Mouse (Mus musculus): ENCODE results near the gene Plekha7. TPM values are rescaled to one million over a fixed set of nuclear protein-coding genes. Genes with fewer than 3 reads are reported as not detected.

Plekha7 gene
- polyA plus RNA-seq, 1 experiment, result 10.0 TPM

- no peak for DNase-seq
- 63% methylated on average over 8 of the region's 8 CpGs for WGBS
- Histone ChIP-seq H3K4me1 (ENCODE audit: control insufficient read depth, insufficient read depth, low read length) (peaks cover 2% of the 10 kb centered on the region; the same call in 1 of the 2 replicates), H3K4me3 (replicated peaks; ENCODE audit: extremely low read depth, low read depth, low read length) (no peak overlapping the region)
- TF ChIP-seq CTCF (IDR thresholded peaks at IDR 0.05; ENCODE audit: insufficient read depth, low read length), result no peak
- TF ChIP-seq POLR2A (IDR thresholded peaks at IDR 0.05; ENCODE audit: borderline replicate concordance, extremely low read depth, low read depth, low read length), result no peak
These were observed 71.6 kb downstream of the Plekha7 start for GRCm38 (mm10) chr7:116236608-116237007.

DNA sequence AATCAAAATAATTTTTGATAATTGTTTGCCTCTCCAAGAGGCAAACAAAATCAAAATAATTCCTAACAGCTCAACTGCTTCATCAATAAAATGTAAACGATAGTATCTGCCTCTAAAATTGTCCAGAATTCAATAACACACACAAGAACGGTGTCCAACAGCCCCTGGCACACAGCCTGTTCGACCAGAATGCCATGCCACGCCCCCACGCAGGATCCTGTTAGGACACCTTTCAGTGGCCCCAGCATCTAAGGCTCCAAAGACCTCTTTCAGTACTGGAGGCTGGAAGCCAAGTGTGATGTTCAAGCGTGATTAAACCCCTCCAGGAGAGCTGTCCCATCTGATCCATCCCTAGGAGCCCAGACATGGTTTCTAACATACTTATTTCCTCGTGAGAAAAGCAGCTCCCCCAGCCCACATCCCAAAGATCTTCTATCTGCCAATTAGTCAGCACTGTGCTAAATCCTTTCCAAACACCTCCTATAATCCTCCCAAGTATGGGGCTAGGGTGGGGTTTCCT, 73.8 kb downstream of the Plekha7 start:
- DNase-seq, result no peak
- WGBS, result 47% methylated on average over 7 of the region's 7 CpGs
- no peak overlapping the region for H3K4me3 ChIP-seq (replicated peaks; ENCODE audit: extremely low read depth, low read depth, low read length)
- peaks cover 2% of the 10 kb centered on the region; the same call in 1 of the 2 replicates for H3K4me1 ChIP-seq (ENCODE audit: control insufficient read depth, insufficient read depth, low read length)
- no peak for TF ChIP-seq POLR2A (IDR thresholded peaks at IDR 0.05; ENCODE audit: borderline replicate concordance, extremely low read depth, low read depth, low read length)
- no peak for TF ChIP-seq CTCF (IDR thresholded peaks at IDR 0.05; ENCODE audit: insufficient read depth, low read length)

- DNase-seq, result no peak
- no peaks in the 10 kb centered on the region for H3K4me1 ChIP-seq (ENCODE audit: control insufficient read depth, insufficient read depth, low read length)
- 51% methylated on average over 11 of the region's 11 CpGs for WGBS
- no peak for TF ChIP-seq CTCF (IDR thresholded peaks at IDR 0.05; ENCODE audit: insufficient read depth, low read length)
- no peak for TF ChIP-seq POLR2A (IDR thresholded peaks at IDR 0.05; ENCODE audit: borderline replicate concordance, extremely low read depth, low read depth, low read length)
- H3K4me3 ChIP-seq (replicated peaks; ENCODE audit: extremely low read depth, low read depth, low read length), result no peak overlapping the region
These were observed 77.2 kb downstream of the Plekha7 start for GRCm38 (mm10) chr7:116230811-116231609.

DNA sequence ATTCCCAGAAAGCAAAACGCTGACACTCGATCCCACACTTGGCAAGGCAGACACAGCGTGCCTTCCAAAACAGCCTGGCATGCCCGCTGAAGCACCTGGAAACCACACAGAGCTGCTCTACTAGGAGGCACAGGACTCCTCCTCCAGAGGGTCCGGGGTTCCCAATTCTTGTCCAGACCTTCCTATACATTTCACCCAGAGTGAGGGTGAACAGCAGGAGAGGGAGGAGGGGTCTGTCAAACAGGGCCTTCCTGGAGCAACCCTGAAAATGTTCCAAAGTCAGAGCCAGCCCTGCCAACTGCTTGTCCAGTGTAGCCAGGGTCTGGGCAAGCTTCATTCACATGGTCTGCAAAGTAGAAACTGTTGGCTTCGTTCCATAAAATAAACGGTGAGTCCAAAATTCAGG, 81.3 kb downstream of the Plekha7 start:
- WGBS, result 58% methylated on average over 7 of the region's 7 CpGs
- H3K4me1 ChIP-seq (ENCODE audit: control insufficient read depth, insufficient read depth, low read length), result no peaks in the 10 kb centered on the region

DNA sequence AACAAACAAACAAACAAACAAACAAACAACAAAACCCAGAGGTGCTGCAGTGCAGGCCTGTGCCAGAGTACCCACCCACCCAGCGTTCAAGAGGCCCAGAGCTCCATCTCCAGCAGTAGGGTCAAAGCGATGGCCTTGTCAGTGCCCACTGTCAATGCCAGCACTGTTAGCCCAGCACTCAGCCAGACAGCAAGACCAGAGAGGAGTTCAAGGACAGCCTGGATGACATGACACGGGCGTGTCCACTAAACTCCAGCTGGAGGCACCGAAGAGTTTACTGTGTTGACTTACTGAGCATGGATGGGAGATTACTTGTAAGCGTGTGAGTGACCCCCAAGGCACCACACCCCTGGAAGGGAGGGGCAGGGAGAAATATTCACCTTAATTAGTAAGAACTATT, 81.9 kb downstream of the Plekha7 start:
- H3K4me3 ChIP-seq (replicated peaks; ENCODE audit: extremely low read depth, low read depth, low read length), result no peak overlapping the region
- H3K4me1 ChIP-seq (ENCODE audit: control insufficient read depth, insufficient read depth, low read length), result no peaks in the 10 kb centered on the region
- no peak for TF ChIP-seq POLR2A (IDR thresholded peaks at IDR 0.05; ENCODE audit: borderline replicate concordance, extremely low read depth, low read depth, low read length)
- no peak for TF ChIP-seq CTCF (IDR thresholded peaks at IDR 0.05; ENCODE audit: insufficient read depth, low read length)
- 86% methylated on average over 6 of the region's 6 CpGs for WGBS
- DNase-seq, result no peak

More for the DNA sequence above, 81.3 kb downstream of the Plekha7 start:
- no peak overlapping the region for H3K4me3 ChIP-seq (replicated peaks; ENCODE audit: extremely low read depth, low read depth, low read length)
- no peak for DNase-seq
- no peak for TF ChIP-seq POLR2A (IDR thresholded peaks at IDR 0.05; ENCODE audit: borderline replicate concordance, extremely low read depth, low read depth, low read length)
- no peak for TF ChIP-seq CTCF (IDR thresholded peaks at IDR 0.05; ENCODE audit: insufficient read depth, low read length)

DNA sequence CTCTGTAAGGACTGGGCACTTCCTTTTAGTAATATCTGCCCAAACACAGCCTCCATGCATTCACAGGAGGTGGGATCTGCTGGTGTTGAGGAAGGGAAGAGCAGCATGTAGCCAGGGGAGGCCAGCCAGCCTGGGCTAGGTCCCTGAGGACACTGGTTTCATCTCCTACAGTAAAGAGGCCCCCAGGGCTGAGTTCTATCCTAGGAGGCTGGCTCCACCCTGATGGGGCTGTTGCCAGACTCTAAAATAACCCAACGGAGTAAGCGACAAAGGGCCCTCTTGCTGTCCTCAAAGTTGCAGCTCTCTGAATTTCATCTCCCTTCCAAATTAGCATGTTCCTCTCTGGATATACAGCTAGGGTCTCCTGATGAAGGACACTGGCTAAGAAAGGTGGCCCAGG, 83.6 kb downstream of the Plekha7 start:
- TF ChIP-seq CTCF (IDR thresholded peaks at IDR 0.05; ENCODE audit: insufficient read depth, low read length) (no peak), POLR2A (IDR thresholded peaks at IDR 0.05; ENCODE audit: borderline replicate concordance, extremely low read depth, low read depth, low read length) (no peak)
- WGBS, result 52% methylated on average over 2 of the region's 2 CpGs
- Histone ChIP-seq H3K4me3 (replicated peaks; ENCODE audit: extremely low read depth, low read depth, low read length) (no peak overlapping the region), H3K4me1 (ENCODE audit: control insufficient read depth, insufficient read depth, low read length) (no peaks in the 10 kb centered on the region)
- DNase-seq, result no peak

DNA sequence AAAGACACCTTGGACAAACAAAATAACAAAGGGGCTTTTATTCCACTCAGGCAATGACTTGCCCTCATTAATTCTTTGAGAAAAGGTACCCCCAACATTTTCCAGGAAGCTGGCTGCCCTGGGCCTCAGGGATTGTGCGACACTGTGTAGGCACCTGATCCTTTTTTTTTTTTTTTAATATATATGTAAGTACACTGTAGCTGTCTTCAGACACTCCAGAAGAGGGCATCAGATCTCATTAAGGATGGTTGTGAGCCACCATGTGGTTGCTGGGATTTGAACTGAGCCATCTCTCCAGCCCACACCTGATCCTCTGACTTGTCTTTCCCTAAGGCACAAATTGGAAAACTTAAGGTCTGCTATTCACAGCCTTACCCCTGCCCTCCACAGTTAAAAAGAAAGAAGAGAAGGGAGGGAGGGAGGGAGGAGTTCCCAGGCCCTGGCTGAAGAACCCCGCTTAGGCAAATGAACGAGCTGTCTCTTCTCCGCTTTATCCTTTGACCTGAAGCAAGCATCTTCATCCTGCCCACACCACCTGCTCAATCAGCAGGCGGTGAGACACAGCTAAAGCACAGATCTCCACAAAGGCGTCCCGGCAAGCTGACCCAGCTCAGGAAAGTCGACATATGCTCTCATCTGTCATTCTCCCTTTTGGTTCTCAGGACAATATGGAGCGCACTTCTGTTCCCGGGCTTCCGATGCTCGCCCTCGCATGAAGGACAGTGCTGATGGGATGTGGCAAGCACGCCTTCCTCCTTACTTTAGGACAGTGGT, 85.0 kb downstream of the Plekha7 start:
- Histone ChIP-seq H3K4me1 (ENCODE audit: control insufficient read depth, insufficient read depth, low read length) (no peaks in the 10 kb centered on the region), H3K4me3 (replicated peaks; ENCODE audit: extremely low read depth, low read depth, low read length) (no peak overlapping the region)
- TF ChIP-seq POLR2A (IDR thresholded peaks at IDR 0.05; ENCODE audit: borderline replicate concordance, extremely low read depth, low read depth, low read length) (no peak), CTCF (IDR thresholded peaks at IDR 0.05; ENCODE audit: insufficient read depth, low read length) (no peak)
- no peak for DNase-seq
- 69% methylated on average over 14 of the region's 14 CpGs for WGBS

DNA sequence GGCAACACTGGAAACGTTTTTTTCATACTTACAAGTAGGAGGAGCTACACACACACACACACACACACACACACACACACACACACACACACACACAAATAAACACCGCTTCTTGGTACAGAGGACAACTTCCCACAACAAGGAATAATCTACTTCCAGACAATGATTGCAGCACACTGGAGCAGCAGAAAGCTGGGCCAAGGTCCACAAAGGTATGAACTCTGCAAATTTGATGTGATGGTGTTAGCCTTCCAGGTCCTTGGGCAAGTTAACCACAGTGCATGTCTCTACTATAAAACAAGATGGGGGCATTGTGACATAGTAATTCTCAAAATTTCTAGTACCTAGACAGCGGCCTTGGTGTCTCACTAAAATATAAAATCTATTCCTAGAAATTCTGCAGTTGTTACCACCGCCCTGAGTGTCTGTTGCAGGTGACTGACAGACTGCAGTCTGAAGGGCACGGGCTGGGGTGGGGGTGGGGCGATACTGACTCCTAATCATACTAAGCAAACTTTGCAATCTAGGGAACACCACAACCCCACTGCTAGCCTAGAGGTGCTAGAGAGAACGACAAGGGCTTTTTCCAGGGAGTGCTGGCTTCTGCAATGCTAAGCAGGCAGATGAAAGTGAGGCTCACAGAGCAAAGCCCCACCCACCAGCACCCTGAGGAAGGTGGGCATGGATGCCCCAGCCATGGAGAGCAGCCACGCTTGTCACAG, 85.7 kb downstream of the Plekha7 start:
- no peak for DNase-seq
- TF ChIP-seq CTCF (IDR thresholded peaks at IDR 0.05; ENCODE audit: insufficient read depth, low read length), result no peak
- TF ChIP-seq POLR2A (IDR thresholded peaks at IDR 0.05; ENCODE audit: borderline replicate concordance, extremely low read depth, low read depth, low read length), result no peak
- Histone ChIP-seq H3K4me1 (ENCODE audit: control insufficient read depth, insufficient read depth, low read length) (no peaks in the 10 kb centered on the region), H3K4me3 (replicated peaks; ENCODE audit: extremely low read depth, low read depth, low read length) (no peak overlapping the region)
- WGBS, result 43% methylated on average over 8 of the region's 8 CpGs

DNA sequence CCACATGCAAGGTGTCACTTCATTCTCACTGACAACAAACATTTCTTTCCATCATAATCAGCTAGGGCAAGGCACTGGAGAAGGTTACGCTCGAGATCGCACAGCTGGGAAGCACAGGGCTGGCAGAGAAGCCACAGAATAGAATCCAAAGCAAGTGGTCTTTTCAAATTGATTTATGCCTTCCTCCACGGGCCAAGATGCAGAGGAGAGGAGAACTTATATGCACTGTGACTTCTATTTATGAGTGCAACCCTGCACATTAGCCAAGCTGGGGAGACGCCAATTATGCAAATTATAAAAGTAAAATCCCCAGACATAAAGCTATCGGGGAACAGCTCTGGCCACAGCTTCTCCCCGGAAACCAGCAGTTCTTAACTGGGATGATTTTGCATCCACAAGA, 86.3 kb downstream of the Plekha7 start:
- DNase-seq, result no peak
- Histone ChIP-seq H3K4me3 (replicated peaks; ENCODE audit: extremely low read depth, low read depth, low read length) (no peak overlapping the region), H3K4me1 (ENCODE audit: control insufficient read depth, insufficient read depth, low read length) (no peaks in the 10 kb centered on the region)
- TF ChIP-seq CTCF (IDR thresholded peaks at IDR 0.05; ENCODE audit: insufficient read depth, low read length) (no peak), POLR2A (IDR thresholded peaks at IDR 0.05; ENCODE audit: borderline replicate concordance, extremely low read depth, low read depth, low read length) (no peak)
- 28% methylated on average over 7 of the region's 7 CpGs for WGBS

All from lung, adult 2 months (tissue).